Mouse (Mus musculus) layer of hippocampus, adult 2 months (tissue): ENCODE data around the gene Iqcf6. TPM values are rescaled to one million over a fixed set of nuclear protein-coding genes. Genes with fewer than 3 reads are reported as not detected.

Experiments used
- DNase-seq, 2 experiments: peaks; one replicate each; pipeline ENCODE4 v3.0.0; 2022; ENCODE audit warnings: low spot score in 2 of 2
- H3K27ac ChIP-seq: fragments of 200-600 bp; 2 replicates; pipeline ENCODE4 v1.8.1; 2022
- H3K4me3 ChIP-seq: fragments of 200-600 bp; 2 replicates; pipeline ENCODE4 v1.8.1; 2022; ENCODE audit warnings: mild to moderate bottlenecking
- CTCF ChIP-seq: fragments of 200-600 bp; conservative IDR thresholded peaks from 2 replicates; pipeline ENCODE4 v1.8.1; 2022; ENCODE audit warnings: antibody characterized with exemption, mild to moderate bottlenecking, moderate library complexity
- total RNA-seq, 2 experiments: library from RNA; stranded (reverse); gene quantifications; 2 replicates each; pipeline ENCODE4 v1.2.3; 2021

Gene Iqcf6
- total RNA-seq, 2 experiments from 2014 or later, result not detected

DNA sequence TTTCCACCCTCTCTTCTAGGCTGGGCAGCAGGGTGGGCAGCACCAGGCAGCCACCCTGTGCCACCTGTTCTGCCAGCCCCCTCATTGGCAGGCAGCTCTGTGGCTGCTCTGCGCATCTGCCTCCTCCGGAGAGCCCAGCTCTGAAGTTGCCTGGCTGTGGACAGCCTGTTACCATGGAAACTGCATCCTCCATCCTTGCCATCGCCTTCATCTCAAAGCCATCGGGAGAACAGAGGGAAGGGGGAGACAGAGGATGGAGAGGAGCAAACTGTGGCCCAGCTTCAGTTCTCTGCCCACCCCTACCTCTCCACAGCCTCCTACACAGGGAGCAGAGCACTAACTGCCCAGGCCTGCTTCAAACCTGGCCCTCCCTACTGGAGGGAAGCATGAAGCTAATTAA, 38.1 kb downstream of the Iqcf6 start:
- TF ChIP-seq CTCF, result no peak
- Histone ChIP-seq H3K4me3 (no peak overlapping the region), H3K27ac (peak overlapping the region; percentile 89)
- peak; percentile 62 to 85 for DNase-seq

DNA sequence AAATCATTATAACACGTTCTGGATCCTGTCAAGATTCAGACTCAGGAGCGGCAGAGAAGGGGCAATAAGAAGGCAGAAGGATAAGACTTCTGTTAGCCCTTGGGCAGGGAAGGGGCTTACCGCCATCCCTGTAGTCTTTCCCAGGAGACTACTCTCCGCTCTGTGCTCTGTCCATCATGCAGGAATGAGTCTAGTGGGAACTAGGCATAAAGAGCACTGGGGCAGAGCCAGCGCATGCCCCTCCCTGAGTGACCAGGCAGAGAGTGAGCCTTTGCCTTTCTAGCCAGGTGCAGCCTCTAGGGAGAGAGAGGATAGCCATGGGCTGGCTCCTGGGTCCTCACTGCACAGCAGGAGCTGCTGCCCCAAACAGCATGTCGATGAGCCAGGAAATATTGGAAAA, 38.5 kb downstream of the Iqcf6 start:
- Histone ChIP-seq H3K27ac (peak overlapping the region; percentile 89), H3K4me3 (no peak overlapping the region)
- DNase-seq, result no peak
- TF ChIP-seq CTCF, result no peak

DNA sequence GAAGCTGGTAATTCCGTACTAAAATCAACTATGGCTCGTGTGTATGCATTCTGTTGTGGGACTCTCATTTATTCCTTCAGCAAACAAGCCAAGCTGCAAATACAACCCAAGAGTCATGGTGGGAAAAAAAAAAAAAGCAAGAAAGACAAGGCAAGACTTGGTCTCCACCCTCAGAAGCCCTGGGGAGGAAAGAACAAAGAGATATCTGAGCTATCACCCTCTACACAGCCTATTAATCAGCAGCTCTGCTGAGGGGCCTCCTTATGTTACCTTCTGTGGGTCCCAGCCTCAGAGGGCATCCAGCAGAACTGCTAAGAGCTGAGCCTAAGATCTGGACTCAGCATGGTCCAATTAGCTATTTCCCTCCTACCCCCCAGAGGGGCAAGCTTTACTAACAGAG, 47.5 kb downstream of the Iqcf6 start:
- TF ChIP-seq CTCF, result no peak
- H3K4me3 ChIP-seq, result no peak overlapping the region
- no peak for DNase-seq
- H3K27ac ChIP-seq, result no peak overlapping the region

DNA sequence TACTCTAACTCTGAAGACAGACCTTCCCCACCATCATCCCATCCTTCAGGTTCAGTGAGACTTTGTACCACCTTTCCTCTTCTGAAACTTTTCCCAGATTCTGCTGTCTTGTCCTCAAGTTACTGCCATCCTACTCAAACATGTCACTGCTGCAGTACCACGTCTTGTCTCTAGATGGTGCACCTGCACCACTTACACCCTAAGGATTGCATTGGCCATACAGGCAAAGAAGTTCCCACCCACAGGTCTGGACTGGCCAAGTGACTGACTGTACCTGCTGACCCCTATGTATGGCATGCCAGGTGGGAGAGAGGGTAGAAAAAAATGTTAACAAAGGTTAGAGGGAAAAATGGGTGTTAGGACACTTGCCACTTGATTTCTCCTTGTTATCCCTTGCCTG, 49.1 kb downstream of the Iqcf6 start:
- DNase-seq, result peak; percentile 75 to 89
- peak; percentile 99 for TF ChIP-seq CTCF
- Histone ChIP-seq H3K27ac (peak overlapping the region; percentile 74; the same call in 1 of the 2 replicates), H3K4me3 (no peak overlapping the region)

DNA sequence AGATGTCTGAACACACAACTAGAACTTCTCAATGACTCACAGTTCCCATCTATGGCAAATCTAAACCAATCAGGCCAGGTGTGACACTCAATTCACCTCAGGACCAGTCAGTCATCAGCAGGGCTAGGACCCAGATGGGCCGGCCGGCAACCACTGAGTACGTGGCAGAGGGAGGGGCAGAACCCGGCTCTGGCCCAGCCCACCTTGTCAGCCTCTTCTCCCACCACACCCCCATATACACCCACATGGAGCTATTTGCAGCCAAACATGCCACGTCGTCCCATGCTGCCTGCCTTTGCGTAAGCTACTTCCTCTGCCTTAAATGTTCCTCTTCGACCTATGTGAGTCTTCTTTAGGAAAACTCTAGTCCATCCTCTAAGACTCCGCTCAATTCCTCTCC, 49.6 kb downstream of the Iqcf6 start:
- DNase-seq, result no peak
- TF ChIP-seq CTCF, result no peak
- Histone ChIP-seq H3K27ac (peak overlapping the region; percentile 74), H3K4me3 (no peak overlapping the region)

DNA sequence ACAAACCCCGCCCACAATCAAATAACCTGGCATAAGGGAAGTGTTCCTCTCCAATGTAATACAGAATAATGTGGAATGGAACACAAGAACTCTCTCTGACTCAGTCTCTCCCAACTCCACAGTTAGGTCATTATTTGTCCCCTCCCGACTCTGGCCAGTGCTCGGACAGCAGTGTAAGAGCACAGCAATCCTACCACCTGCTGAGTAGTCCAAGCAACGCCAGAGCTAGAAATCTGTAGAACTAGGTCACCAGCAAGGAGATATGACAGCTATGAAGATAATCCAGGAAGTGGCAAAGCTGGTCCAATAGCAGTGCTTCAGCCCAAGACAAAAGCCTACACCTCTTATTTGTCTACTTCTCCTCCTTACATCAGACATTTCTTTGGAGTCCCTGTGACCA, 50.2 kb downstream of the Iqcf6 start:
- no peak for DNase-seq
- Histone ChIP-seq H3K27ac (peak overlapping the region; percentile 74), H3K4me3 (no peak overlapping the region)
- no peak for TF ChIP-seq CTCF

Other genes with a start within 250 kb of the Iqcf6 start
- gene Rpl29, start 197.1 kb upstream of the Iqcf6 start, total RNA-seq, result 100 to 1,000 TPM; 260 to 265 TPM
- gene Acy1, start 188.3 kb upstream of the Iqcf6 start, total RNA-seq, result 10 to 100 TPM; 15.5 to 16.1 TPM
- 10 to 100 TPM; 13.9 to 17.0 TPM for gene Abhd14b, start 179.1 kb upstream of the Iqcf6 start, total RNA-seq
- gene Abhd14a, start 178.9 kb upstream of the Iqcf6 start, total RNA-seq, result 10 to 100 TPM; 39.0 to 39.4 TPM
- gene Pcbp4, start 173.3 kb upstream of the Iqcf6 start, total RNA-seq, result 100 to 1,000 TPM; 187 to 205 TPM
- gene Gpr62, start 160.6 kb upstream of the Iqcf6 start, total RNA-seq, result 10 to 100 TPM; 11.6 to 12.4 TPM
- 10 to 100 TPM; 35.4 to 36.6 TPM for gene Rrp9, start 150.6 kb upstream of the Iqcf6 start, total RNA-seq
- 1 to 10 TPM; 3.0 to 3.7 TPM for gene Parp3, start 149.6 kb upstream of the Iqcf6 start, total RNA-seq
- gene Iqcf1, start 126.6 kb upstream of the Iqcf6 start, total RNA-seq, result not detected
- gene Iqcf5, start 112.0 kb upstream of the Iqcf6 start, total RNA-seq, result not detected
- not detected for gene Iqcf3, start 65.0 kb upstream of the Iqcf6 start, total RNA-seq
- gene Iqcf4, start 55.6 kb upstream of the Iqcf6 start, total RNA-seq, result not detected
- 10 to 100 TPM; 76.8 to 82.2 TPM for gene Grm2, start 29.5 kb downstream of the Iqcf6 start, total RNA-seq
- 10 to 100 TPM; 85.0 to 99.3 TPM for gene Tex264, start 59.3 kb downstream of the Iqcf6 start, total RNA-seq
- gene Rad54l2, start 162.6 kb downstream of the Iqcf6 start, total RNA-seq, result 10 to 100 TPM; 17.7 to 19.2 TPM
- gene Dcaf1, start 195.3 kb downstream of the Iqcf6 start, total RNA-seq, result 10 to 100 TPM; 30.4 to 33.9 TPM